Mouse (Mus musculus) adrenal gland, postnatal 14 days (tissue): Measurements from ENCODE around the gene Slc44a4. TPM values are rescaled to one million over a fixed set of nuclear protein-coding genes. Genes with fewer than 3 reads are reported as not detected.
"Not testable (repeated sequence)": the region's sequence is repeated elsewhere in the genome, so short reads cannot be mapped to it uniquely, and the experiment has no call there.

Experiments used
- DNase-seq: peaks from one replicate; pipeline ENCODE4 v3.0.0; 2021; ENCODE audit warnings: mixed read lengths
- total RNA-seq: library from RNA; stranded (reverse); gene quantifications from 2 replicates; pipeline ENCODE4 v1.2.3, GENCODE M21; 2021

Slc44a4 gene
- total RNA-seq, 1 experiment from 2014 or later, result 1.5 TPM

GRCm38 (mm10) chr17:34962125-34962524 is 47.9 kb downstream of the Slc44a4 start:
- no peak for DNase-seq

GRCm38 (mm10) chr17:34962841-34963240 is 48.6 kb downstream of the Slc44a4 start:
- DNase-seq, result no peak

GRCm38 (mm10) chr17:34964640-34965049 is 50.4 kb downstream of the Slc44a4 start:
- DNase-seq, result no peak

DNA sequence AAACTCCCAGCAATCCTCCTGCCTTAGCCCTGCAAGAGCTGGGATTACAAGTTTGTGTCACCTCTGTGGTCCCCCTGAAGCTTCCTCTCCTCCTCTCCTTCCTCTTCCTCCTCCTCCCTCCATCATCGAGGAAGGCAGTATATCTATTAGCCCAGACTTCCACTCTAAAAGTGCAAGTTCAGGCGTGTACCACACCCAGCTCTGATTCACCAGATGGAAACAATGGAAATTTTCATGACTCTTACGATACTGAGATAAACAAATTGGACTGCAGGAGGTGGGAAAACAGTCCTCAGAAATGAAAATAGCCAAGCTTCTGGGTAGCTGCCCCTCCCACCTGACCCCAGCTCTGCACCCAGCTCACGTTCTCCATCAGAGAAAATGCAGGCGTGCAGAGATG is 51.4 kb downstream of the Slc44a4 start:
- no peak for DNase-seq

DNA sequence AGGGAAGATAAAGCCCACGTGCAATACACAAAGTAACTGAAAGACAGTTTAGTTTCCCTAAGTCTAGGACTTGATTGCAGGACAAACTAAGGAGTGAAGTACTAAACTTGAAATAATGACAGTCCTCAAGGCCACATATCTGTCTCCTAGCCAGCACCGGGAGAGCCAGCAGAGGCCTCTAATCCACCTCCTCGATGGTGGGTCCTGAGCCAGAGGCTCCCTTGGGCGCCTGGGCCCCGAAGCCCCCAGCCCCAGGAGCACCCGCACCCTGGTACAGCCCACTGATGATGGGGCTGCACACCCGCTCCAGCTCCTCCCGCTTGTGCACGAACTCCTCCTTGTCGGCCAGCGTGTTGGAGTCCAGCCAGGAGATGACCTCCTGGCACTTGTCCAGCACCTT is 55.6 kb downstream of the Slc44a4 start, which contains the start of gene Gm20481:
Gene Gm20481, plus strand, starts transcription at position 91 of the 400 bp plus-strand sequence.
- DNase-seq, result peak; percentile 31

GRCm38 (mm10) chr17:34970850-34971249 is 56.6 kb downstream of the Slc44a4 start:
- not testable (repeated sequence) for DNase-seq

- not testable (repeated sequence) for DNase-seq
Measured at GRCm38 (mm10) chr17:34971694-34972068, 57.4 kb downstream of the Slc44a4 start.

GRCm38 (mm10) chr17:34972069-34972749 is 57.9 kb downstream of the Slc44a4 start, which contains the start of the genes Hspa1a and Hspa1l:
Hspa1a (minus strand) TSS chr17:34972156.
Hspa1l (plus strand) TSS chr17:34972703.
- peak; percentile 83 for DNase-seq

DNA sequence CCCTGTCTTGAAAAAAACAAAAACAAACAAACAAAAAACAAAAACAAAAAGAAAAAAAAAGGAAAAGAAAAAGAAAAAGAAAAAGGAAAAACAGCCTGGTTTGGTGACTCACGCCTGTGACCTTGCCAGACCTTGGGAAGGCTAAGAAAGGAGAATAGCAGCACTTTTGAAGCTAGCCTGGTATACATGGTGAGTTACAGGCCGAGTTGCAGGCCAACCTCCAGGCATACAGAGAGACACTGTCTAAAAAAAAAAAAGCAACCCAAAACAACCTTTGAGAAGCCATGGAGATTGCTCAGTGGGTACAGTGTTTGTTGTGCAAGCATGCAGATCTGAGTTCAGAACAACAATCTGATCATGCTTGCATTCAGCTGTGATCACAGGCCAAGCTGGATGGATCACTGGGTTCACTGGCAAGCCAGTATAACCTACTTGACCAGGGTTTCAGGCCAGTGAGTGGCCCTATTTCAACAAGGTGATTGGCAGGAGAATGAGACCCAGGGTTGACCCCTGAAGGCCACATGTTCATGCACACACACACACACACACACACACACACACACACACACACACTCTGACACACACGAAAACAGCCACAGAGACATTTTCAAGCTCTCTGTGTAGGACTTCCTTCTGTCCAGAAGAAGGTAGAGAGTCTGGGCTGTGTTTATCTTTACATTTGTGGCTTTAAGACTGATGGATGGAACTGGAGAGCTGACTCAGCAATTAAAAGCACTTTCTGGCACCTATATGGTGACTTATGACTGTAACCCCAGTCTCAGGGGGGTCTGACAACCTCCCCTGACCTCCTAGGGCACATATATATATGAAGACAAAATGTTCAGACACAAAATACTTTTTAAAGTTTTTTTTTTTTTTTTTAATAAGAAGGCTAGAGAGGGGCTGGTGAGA is 61.6 kb downstream of the Slc44a4 start:
- peak; percentile 49 for DNase-seq

DNA sequence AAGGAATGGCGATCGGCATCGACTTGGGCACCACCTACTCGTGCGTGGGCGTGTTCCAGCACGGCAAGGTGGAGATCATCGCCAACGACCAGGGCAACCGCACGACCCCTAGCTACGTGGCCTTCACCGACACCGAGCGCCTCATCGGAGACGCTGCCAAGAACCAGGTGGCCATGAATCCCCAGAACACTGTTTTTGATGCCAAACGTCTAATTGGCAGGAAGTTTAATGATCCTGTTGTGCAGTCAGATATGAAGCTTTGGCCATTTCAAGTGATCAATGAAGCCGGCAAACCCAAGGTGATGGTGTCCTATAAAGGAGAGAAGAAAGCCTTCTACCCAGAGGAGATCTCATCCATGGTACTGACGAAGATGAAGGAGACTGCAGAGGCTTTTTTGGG is 62.7 kb downstream of the Slc44a4 start:
- DNase-seq, result no peak

DNA sequence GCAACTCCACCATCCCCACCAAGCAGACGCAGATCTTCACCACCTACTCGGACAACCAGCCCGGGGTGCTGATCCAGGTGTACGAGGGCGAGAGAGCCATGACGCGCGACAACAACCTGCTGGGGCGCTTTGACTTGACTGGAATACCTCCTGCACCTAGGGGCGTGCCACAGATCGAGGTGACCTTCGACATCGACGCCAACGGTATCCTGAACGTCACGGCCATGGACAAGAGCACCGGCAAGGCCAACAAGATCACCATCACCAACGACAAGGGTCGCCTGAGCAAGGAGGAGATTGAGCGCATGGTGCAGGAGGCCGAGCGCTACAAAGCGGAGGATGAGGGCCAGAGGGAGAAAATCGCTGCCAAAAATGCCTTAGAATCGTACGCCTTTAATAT is 64.0 kb downstream of the Slc44a4 start:
- no peak for DNase-seq

DNA sequence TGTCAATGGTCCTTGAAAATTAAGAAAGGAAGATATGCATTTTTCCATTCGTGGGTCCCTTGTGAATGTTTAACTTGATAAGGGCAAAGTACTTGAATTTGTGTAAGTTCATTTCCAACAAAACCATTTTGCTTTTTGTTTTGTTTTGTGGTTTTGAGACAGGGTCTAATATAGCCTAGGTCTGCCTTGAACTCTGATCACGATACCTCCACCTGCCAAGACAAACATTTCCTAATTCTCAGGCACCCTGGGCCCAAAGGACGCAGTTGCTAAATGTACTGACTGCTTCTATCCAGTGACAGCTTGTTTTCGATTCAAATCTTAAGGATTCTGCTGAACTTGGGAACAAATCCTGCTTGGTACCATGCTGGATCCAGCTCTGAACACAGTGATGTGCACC is 65.4 kb downstream of the Slc44a4 start:
- no peak for DNase-seq

Other genes starting within 250 kb of the Slc44a4 start
- gene Tnxb, start 243.9 kb upstream of the Slc44a4 start, total RNA-seq, result 39.8 and 41.0 TPM in 2 replicates
- gene C4b, start 170.6 kb upstream of the Slc44a4 start, total RNA-seq, result 110 and 152 TPM in 2 replicates
- gene Cyp21a1, start 109.9 kb upstream of the Slc44a4 start, total RNA-seq, result 3,653 and 3,825 TPM in 2 replicates
- 38.0 and 38.6 TPM in 2 replicates for gene Stk19, start 77.5 kb upstream of the Slc44a4 start, total RNA-seq
- 65.0 and 65.5 TPM in 2 replicates for gene Dxo, start 77.4 kb upstream of the Slc44a4 start, total RNA-seq
- gene Skiv2l, start 64.3 kb upstream of the Slc44a4 start, total RNA-seq, result 55.0 and 60.0 TPM in 2 replicates
- 54.4 and 58.4 TPM in 2 replicates for gene Nelfe, start 64.1 kb upstream of the Slc44a4 start, total RNA-seq
- gene Cfb, start 51.9 kb upstream of the Slc44a4 start, total RNA-seq, result 36.2 and 180 TPM in 2 replicates
- 13.8 and 15.2 TPM in 2 replicates for gene Zbtb12, start 35.0 kb upstream of the Slc44a4 start, total RNA-seq
- gene Gm20547, start 32.4 kb upstream of the Slc44a4 start, total RNA-seq, result not detected in 2 replicates
- 43.2 and 54.5 TPM in 2 replicates for gene C2, start 16.2 kb upstream of the Slc44a4 start, total RNA-seq
- 112 and 134 TPM in 2 replicates for gene Ehmt2, start 16.0 kb upstream of the Slc44a4 start, total RNA-seq
- gene Neu1, start 16.8 kb downstream of the Slc44a4 start, total RNA-seq, result 19.3 and 25.2 TPM in 2 replicates
- gene Hspa1b, start 44.8 kb downstream of the Slc44a4 start, total RNA-seq, result 29.6 and 90.6 TPM in 2 replicates
- not detected in 2 replicates for gene Gm20481, start 55.4 kb downstream of the Slc44a4 start, total RNA-seq
- 12.7 and 38.7 TPM in 2 replicates for gene Hspa1a, start 57.7 kb downstream of the Slc44a4 start, total RNA-seq
- 0.34 and 0.37 TPM in 2 replicates for gene Hspa1l, start 58.2 kb downstream of the Slc44a4 start, total RNA-seq
- 39.4 and 44.2 TPM in 2 replicates for gene Lsm2, start 67.4 kb downstream of the Slc44a4 start, total RNA-seq
- 55.3 and 71.7 TPM in 2 replicates for gene Vars, start 86.5 kb downstream of the Slc44a4 start, total RNA-seq
- 0.85 and 1.2 TPM in 2 replicates for gene Vwa7, start 102.1 kb downstream of the Slc44a4 start, total RNA-seq
- gene Sapcd1, start 113.5 kb downstream of the Slc44a4 start, total RNA-seq, result 1.3 and 1.7 TPM in 2 replicates
- 1.8 and 3.6 TPM in 2 replicates for gene Msh5, start 132.3 kb downstream of the Slc44a4 start, total RNA-seq
- 83.0 and 109 TPM in 2 replicates for gene Clic1, start 135.5 kb downstream of the Slc44a4 start, total RNA-seq
- 24.2 and 30.6 TPM in 2 replicates for gene Ddah2, start 144.6 kb downstream of the Slc44a4 start, total RNA-seq
- not detected in 2 replicates for gene Ly6g6c, start 150.9 kb downstream of the Slc44a4 start, total RNA-seq
- gene Mpig6b, start 151.7 kb downstream of the Slc44a4 start, total RNA-seq, result 0.26 and 0.71 TPM in 2 replicates
- gene Ly6g6e, start 162.4 kb downstream of the Slc44a4 start, total RNA-seq, result not detected in 2 replicates
- 1.1 and 1.7 TPM in 2 replicates for gene Ly6g6d, start 163.6 kb downstream of the Slc44a4 start, total RNA-seq
- not detected in 2 replicates for gene Ly6g6f, start 171.1 kb downstream of the Slc44a4 start, total RNA-seq
- gene Abhd16a, start 174.8 kb downstream of the Slc44a4 start, total RNA-seq, result 69.7 and 76.3 TPM in 2 replicates
- gene Ly6g5c, start 193.8 kb downstream of the Slc44a4 start, total RNA-seq, result not detected in 2 replicates
- gene Ly6g5b, start 201.0 kb downstream of the Slc44a4 start, total RNA-seq, result 0.33 and 1.1 TPM in 2 replicates
- 11.3 and 12.3 TPM in 2 replicates for gene Gpank1, start 207.0 kb downstream of the Slc44a4 start, total RNA-seq
- 210 and 214 TPM in 2 replicates for gene Csnk2b, start 207.6 kb downstream of the Slc44a4 start, total RNA-seq
- gene D17H6S53E, start 211.9 kb downstream of the Slc44a4 start, total RNA-seq, result 23.6 and 24.8 TPM in 2 replicates
- 3.3 and 35.6 TPM in 2 replicates for gene Apom, start 217.6 kb downstream of the Slc44a4 start, total RNA-seq
- gene Bag6, start 220.7 kb downstream of the Slc44a4 start, total RNA-seq, result 357 and 375 TPM in 2 replicates